Mouse (Mus musculus): ENCODE measurements around the gene Oxld1. TPM values are rescaled to one million over a fixed set of nuclear protein-coding genes. Genes with fewer than 3 reads are reported as not detected.

Oxld1 gene
- total and polyA plus RNA-seq, 2 experiments from 2014 or later: 40.1 to 69.2 TPM

DNA sequence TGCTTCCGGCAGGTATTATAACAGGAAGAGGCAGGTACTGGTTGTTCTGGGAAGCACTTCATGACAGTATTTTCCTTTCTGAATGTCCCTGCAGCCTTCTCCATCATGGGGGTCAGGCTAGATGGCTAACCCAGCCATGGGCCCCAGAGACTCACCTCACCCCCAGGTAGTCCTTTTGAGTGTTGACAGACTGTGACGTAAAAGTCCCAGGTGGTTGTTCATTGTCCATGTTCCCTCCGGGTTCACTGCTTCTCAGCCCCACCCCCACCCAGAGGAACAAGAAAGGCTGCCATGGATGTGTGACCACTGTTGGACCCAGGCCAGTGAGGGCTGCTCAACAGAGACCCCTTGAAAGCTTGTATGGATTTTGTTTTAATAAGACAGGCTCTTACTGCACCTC, 35.5 kb upstream of the Oxld1 start:
- H3K27me3 ChIP-seq (ENCODE audit: control insufficient read depth, insufficient read depth, low read length): no peaks in the 10 kb centered on the region
- peaks cover 49% of the 10 kb centered on the region for H3K36me3 ChIP-seq (replicated peaks; ENCODE audit: control insufficient read depth, insufficient read depth, low read length)
- H3K4me2 ChIP-seq (ENCODE audit: low read depth, low read length): peak overlapping the region; percentile 97
- peaks cover 19% of the 10 kb centered on the region for H3K4me1 ChIP-seq (ENCODE audit: control insufficient read depth, insufficient read depth)
- no peaks in the 10 kb centered on the region for H3K9me3 ChIP-seq (replicated peaks; ENCODE audit: control insufficient read depth, low read length)
- ATAC-seq (ENCODE audit: insufficient read depth, low read depth) (no peak), DNase-seq (ENCODE audit: low spot score) (no peak)
- TF ChIP-seq EP300 (IDR thresholded peaks at IDR 0.05; ENCODE audit: low read depth) (no peak), CTCF (IDR thresholded peaks at IDR 0.05; ENCODE audit: low read depth) (no peak)
- no peak overlapping the region for H3K4me3 ChIP-seq (ENCODE audit: low read depth, low read length)
- WGBS: 43% methylated on average over 3 of the region's 3 CpGs
- H3K27ac ChIP-seq (ENCODE audit: low read depth): 0 out of 2 replicates have a peak overlapping the region, but pooled peaks have one; percentile 81
- H3K9ac ChIP-seq (replicated peaks; ENCODE audit: low read depth, low read length): no peak overlapping the region

DNA sequence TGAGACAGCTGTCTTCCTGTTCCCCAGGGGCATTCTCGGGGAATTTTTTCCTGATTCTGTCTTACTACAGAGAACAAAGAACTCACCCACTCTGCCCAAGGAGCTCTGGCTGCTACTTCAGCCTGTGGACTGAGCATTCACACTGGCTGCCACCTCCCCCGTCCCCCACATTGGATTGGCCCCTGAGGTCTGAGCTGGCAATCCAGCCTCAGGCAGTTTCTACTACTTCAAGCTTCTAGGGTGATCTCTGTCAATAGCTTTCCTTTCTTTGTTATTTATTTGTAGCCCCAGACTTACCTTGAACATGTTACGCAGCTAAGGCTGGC, 35.0 kb upstream of the Oxld1 start:
- Histone ChIP-seq H3K27me3 (ENCODE audit: control insufficient read depth, insufficient read depth, low read length) (no peaks in the 10 kb centered on the region), H3K4me3 (ENCODE audit: low read depth, low read length) (peak overlapping the region; percentile 95), H3K4me1 (ENCODE audit: control insufficient read depth, insufficient read depth) (peaks cover 19% of the 10 kb centered on the region), H3K9ac (replicated peaks; ENCODE audit: low read depth, low read length) (no peak overlapping the region), H3K36me3 (replicated peaks; ENCODE audit: control insufficient read depth, insufficient read depth, low read length) (peaks cover 49% of the 10 kb centered on the region), H3K4me2 (ENCODE audit: low read depth, low read length) (peak overlapping the region; percentile 97), H3K9me3 (replicated peaks; ENCODE audit: control insufficient read depth, low read length) (no peaks in the 10 kb centered on the region), H3K27ac (ENCODE audit: low read depth) (peak overlapping the region; percentile 81)
- ATAC-seq (ENCODE audit: insufficient read depth, low read depth) (no peak), DNase-seq (ENCODE audit: low spot score) (no peak)
- TF ChIP-seq EP300 (IDR thresholded peaks at IDR 0.05; ENCODE audit: low read depth) (no peak), CTCF (IDR thresholded peaks at IDR 0.05; ENCODE audit: low read depth) (no peak)
- WGBS: 24% methylated on average over 3 of the region's 3 CpGs

DNA sequence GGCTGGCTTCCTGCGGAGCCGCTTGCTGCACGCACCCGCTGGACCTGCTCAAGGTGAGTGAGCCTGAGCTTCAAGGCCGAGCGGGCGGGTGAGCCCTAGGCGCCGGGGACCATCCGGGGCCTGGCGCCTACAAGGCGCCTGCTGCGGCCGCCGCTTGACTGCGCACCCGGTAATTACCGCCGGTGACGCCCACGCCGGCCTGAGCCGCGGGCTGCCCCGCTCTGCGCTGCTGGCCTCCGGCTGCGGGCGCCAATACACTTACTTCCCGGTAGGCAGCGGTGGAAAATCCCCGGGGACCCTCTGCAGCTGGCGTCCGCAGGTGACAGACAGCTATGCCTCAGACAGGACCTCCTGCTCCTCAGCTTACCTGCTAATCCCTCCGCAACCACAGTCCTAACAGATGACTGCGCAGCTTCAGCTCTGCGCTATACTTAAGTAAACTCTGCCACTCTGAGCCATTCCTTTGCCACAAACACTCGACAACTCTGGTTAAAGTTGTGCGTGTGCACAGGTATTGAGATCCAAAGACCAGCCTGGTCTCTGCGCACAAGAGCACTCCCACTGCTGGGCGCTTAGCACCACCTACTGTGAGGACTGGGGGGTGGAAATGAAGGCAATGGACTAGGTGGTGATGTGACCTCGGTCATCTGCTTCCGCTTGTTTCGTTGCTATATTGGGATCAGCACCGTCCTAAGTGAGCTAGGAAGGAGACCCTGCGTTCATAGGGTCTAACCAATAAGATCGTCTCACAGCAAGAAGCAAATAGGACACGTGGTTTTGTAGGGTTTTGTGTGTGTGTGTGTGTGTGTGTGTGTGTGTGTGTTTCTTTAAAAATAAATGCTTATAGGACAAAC, 34.4 kb upstream of the Oxld1 start:
- no peaks in the 10 kb centered on the region for H3K27me3 ChIP-seq (ENCODE audit: control insufficient read depth, insufficient read depth, low read length)
- no peak for TF ChIP-seq EP300 (IDR thresholded peaks at IDR 0.05; ENCODE audit: low read depth)
- peak; percentile 33 for TF ChIP-seq CTCF (IDR thresholded peaks at IDR 0.05; ENCODE audit: low read depth)
- peak overlapping the region; percentile 81 for H3K27ac ChIP-seq (ENCODE audit: low read depth)
- H3K4me1 ChIP-seq (ENCODE audit: control insufficient read depth, insufficient read depth): peaks cover 19% of the 10 kb centered on the region
- 0% methylated on average over 45 of the region's 48 CpGs for WGBS
- peaks cover 49% of the 10 kb centered on the region for H3K36me3 ChIP-seq (replicated peaks; ENCODE audit: control insufficient read depth, insufficient read depth, low read length)
- H3K9ac ChIP-seq (replicated peaks; ENCODE audit: low read depth, low read length): peak overlapping the region; percentile 73
- ATAC-seq (ENCODE audit: insufficient read depth, low read depth): peak; percentile 60
- H3K4me3 ChIP-seq (ENCODE audit: low read depth, low read length): peak overlapping the region; percentile 95
- H3K9me3 ChIP-seq (replicated peaks; ENCODE audit: control insufficient read depth, low read length): no peaks in the 10 kb centered on the region
- peak overlapping the region; percentile 97 for H3K4me2 ChIP-seq (ENCODE audit: low read depth, low read length)
- peak; percentile 80 for DNase-seq (ENCODE audit: low spot score)

DNA sequence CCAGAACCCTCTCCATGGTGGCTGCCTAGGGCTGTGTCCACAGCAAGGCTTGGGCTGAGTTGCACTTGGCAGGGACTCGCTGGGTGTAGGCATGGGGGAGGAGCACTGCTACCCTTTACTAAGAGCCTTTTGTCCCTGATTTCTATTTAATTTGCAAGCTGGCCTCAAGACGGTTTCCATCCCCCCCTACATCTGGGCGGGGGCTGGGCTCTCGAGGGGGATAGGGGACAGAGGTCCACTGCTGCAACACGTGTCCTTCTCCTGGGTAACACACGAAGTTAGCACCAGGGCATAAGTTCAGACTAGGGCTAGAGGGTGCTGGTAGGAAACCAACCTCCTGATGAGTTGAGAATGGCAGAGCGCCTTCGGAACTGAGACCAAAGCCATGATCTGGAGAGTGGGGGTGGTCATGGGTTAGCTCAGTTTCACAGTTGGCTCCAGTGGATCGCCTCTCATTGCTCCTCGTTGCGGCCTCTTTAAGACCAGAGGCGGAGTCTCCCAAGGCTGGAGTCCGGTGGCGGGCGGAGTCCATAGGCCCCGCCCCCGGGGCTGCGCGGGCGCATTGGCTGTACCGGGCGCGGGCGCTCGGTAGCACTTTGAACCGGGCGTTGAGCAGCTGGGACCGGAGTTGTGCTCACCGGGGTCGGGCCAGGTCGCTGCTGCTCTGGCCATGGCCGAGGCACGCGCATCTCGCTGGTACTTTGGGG, 33.6 kb upstream of the Oxld1 start, which contains the start of gene Slc25a10:
Slc25a10 (plus strand) TSS at position 524 of the 707 bp plus-strand sequence.
- no peaks in the 10 kb centered on the region for H3K9me3 ChIP-seq (replicated peaks; ENCODE audit: control insufficient read depth, low read length)
- TF ChIP-seq EP300 (IDR thresholded peaks at IDR 0.05; ENCODE audit: low read depth) (no peak), CTCF (IDR thresholded peaks at IDR 0.05; ENCODE audit: low read depth) (no peak)
- peak within 1 kb of the TSS; percentile 97 for H3K4me2 ChIP-seq (ENCODE audit: low read depth, low read length)
- peak within 1 kb of the TSS; percentile 73 for H3K9ac ChIP-seq (replicated peaks; ENCODE audit: low read depth, low read length)
- peaks cover 19% of the 10 kb centered on the region for H3K4me1 ChIP-seq (ENCODE audit: control insufficient read depth, insufficient read depth)
- no peaks in the 10 kb centered on the region for H3K27me3 ChIP-seq (ENCODE audit: control insufficient read depth, insufficient read depth, low read length)
- H3K36me3 ChIP-seq (replicated peaks; ENCODE audit: control insufficient read depth, insufficient read depth, low read length): peaks cover 49% of the 10 kb centered on the region
- peak; percentile 85 for ATAC-seq (ENCODE audit: insufficient read depth, low read depth)
- under 1% methylated on average over 35 of the region's 35 CpGs for WGBS
- peak within 1 kb of the TSS; percentile 81 for H3K27ac ChIP-seq (ENCODE audit: low read depth)
- H3K4me3 ChIP-seq (ENCODE audit: low read depth, low read length): peak within 1 kb of the TSS; percentile 95
- peak; percentile 92 for DNase-seq (ENCODE audit: low spot score)

DNA sequence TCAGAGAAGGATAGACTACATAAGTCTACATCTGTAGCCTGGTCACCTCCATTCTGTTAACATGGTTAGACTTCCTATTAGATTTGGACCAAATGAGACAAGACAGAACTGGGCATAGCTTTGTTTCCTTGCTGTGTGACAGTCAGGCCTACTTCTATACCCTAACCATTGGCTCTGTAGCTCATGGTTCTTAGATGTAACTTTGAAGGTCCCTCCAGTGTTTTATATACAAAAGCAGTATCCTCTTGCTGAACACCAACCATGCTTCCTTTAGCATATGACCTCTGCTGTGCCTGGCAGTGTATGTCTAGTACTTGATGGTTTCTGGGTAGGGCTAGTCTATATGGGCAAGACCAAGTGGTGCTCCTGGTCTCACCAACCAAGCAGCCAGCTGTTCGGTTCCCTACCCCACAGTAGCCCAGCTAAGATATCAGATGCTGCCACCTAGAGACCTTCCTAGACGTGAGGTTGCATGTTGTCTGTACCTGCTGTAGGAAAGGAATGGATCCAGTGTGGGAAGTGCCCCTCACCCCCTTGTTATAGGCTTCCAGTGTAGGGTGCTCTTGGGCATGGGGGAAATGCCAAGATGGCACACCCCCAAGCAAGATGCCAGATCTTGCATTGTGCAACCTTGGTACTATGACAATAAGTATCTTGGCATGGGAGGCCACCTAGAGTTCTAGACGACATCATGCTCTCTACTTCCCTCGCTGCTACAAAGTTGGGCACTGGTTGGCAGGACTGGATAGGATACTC, 32.6 kb upstream of the Oxld1 start:
- Histone ChIP-seq H3K9me3 (replicated peaks; ENCODE audit: control insufficient read depth, low read length) (no peaks in the 10 kb centered on the region), H3K9ac (replicated peaks; ENCODE audit: low read depth, low read length) (no peak overlapping the region), H3K4me3 (ENCODE audit: low read depth, low read length) (no peak overlapping the region), H3K4me1 (ENCODE audit: control insufficient read depth, insufficient read depth) (peaks cover 24% of the 10 kb centered on the region), H3K27me3 (ENCODE audit: control insufficient read depth, insufficient read depth, low read length) (no peaks in the 10 kb centered on the region), H3K4me2 (ENCODE audit: low read depth, low read length) (peak overlapping the region; percentile 97; the same call in 1 of the 2 replicates), H3K27ac (ENCODE audit: low read depth) (no peak overlapping the region), H3K36me3 (replicated peaks; ENCODE audit: control insufficient read depth, insufficient read depth, low read length) (peaks cover 42% of the 10 kb centered on the region)
- 32% methylated on average over 4 of the region's 4 CpGs for WGBS
- ATAC-seq (ENCODE audit: insufficient read depth, low read depth) (no peak), DNase-seq (ENCODE audit: low spot score) (no peak)
- TF ChIP-seq EP300 (IDR thresholded peaks at IDR 0.05; ENCODE audit: low read depth): no peak
- TF ChIP-seq CTCF (IDR thresholded peaks at IDR 0.05; ENCODE audit: low read depth): no peak
